Mouse (Mus musculus): ENCODE measurements around the gene 4933402J07Rik.

- no peak for TF ChIP-seq POLR2A (IDR thresholded peaks at IDR 0.05; ENCODE audit: insufficient read depth, low read depth, low read length)
- no peak for TF ChIP-seq CTCF (IDR thresholded peaks at IDR 0.05)
- TF ChIP-seq EP300 (IDR thresholded peaks at IDR 0.05; ENCODE audit: insufficient read depth, low read depth, low read length), result no peak
Observed at GRCm38 (mm10) chr8:87533476-87533875, 30.2 kb upstream of the 4933402J07Rik start.

Measured in heart, adult 2 months (tissue).